Mouse (Mus musculus) MEL (cell line): ENCODE results near the gene Neurl2. TPM values are rescaled to one million over a fixed set of nuclear protein-coding genes. Genes with fewer than 3 reads are reported as not detected.

Experiments
- DNase-seq: peaks from one replicate; pipeline ENCODE4 v3.0.0; 2011; ENCODE audit warnings: low read depth, low spot score
- H3K27ac ChIP-seq: 2 replicates; pipeline ENCODE4 v1.5.1; 2012; ENCODE audit warnings: low read depth, mild to moderate bottlenecking, control low read depth, low read length, moderate library complexity; ENCODE audit not compliant: control insufficient read depth
- H3K27me3 ChIP-seq, 2 experiments: fragments of 150-350 bp in 1 of 2; sonication (generic) in 1 of 2; 2 replicates each; pipeline ENCODE4 v1.6.1; 2012; ENCODE audit warnings: low read length in 2 of 2, mild to moderate bottlenecking in 2 of 2, improper control_type of control experiment in 1 of 2, moderate library complexity in 1 of 2; ENCODE audit not compliant: insufficient read depth in 2 of 2, control insufficient read depth in 1 of 2
- H3K36me3 ChIP-seq, 2 experiments: 2 replicates each; pipeline ENCODE4 v1.6.1; 2012 to 2014; ENCODE audit warnings: low read length in 2 of 2, improper control_type of control experiment in 1 of 2, inconsistent platforms in 1 of 2, mild to moderate bottlenecking in 1 of 2; ENCODE audit not compliant: insufficient read depth in 2 of 2, control insufficient read depth in 1 of 2
- H3K4me1 ChIP-seq, 2 experiments: fragments of 150-350 bp in 1 of 2; sonication (generic) in 1 of 2; 2 replicates each; pipeline ENCODE4 v1.6.1; 2012; ENCODE audit warnings: low read length in 2 of 2, improper control_type of control experiment in 1 of 2, mild to moderate bottlenecking in 1 of 2; ENCODE audit not compliant: insufficient read depth in 2 of 2, control insufficient read depth in 1 of 2
- H3K4me3 ChIP-seq, 2 experiments: fragments of 150-350 bp in 1 of 2; sonication (generic) in 1 of 2; 2 replicates each; pipeline ENCODE4 v1.5.1; 2012; ENCODE audit warnings: low read depth in 2 of 2, low read length in 2 of 2, mild to moderate bottlenecking in 2 of 2, moderate library complexity in 2 of 2, control low read depth in 1 of 2, improper control_type of control experiment in 1 of 2; ENCODE audit not compliant: control insufficient read depth in 1 of 2, insufficient read depth in 1 of 2
- H3K79me2 ChIP-seq: 2 replicates; pipeline ENCODE4 v1.6.1; 2012; ENCODE audit warnings: mild to moderate bottlenecking, low read length, moderate library complexity; ENCODE audit not compliant: control insufficient read depth, poor library complexity, insufficient read depth
- H3K9ac ChIP-seq: 2 replicates; pipeline ENCODE4 v1.6.1; 2012; ENCODE audit warnings: low read depth, mild to moderate bottlenecking, control low read depth, low read length, moderate library complexity; ENCODE audit not compliant: control insufficient read depth, poor library complexity, severe bottlenecking
- H3K9me3 ChIP-seq: fragments of 150-350 bp; sonication (generic); replicated peaks from 2 replicates; pipeline ENCODE4 v1.6.1; 2012; ENCODE audit warnings: mild to moderate bottlenecking, low read length, improper control_type of control experiment, moderate library complexity; ENCODE audit not compliant: insufficient read depth
- BHLHE40 ChIP-seq: IDR thresholded peaks from 2 replicates; pipeline ENCODE4 v1.6.1; 2012; ENCODE audit warnings: low read depth, mild to moderate bottlenecking, inconsistent platforms, low read length, improper control_type of control experiment, borderline replicate concordance
- CHD1 ChIP-seq: IDR thresholded peaks from 2 replicates; pipeline ENCODE4 v1.6.1; 2012; ENCODE audit warnings: low read depth, mild to moderate bottlenecking, inconsistent platforms, low read length, improper control_type of control experiment
- CHD2 ChIP-seq: IDR thresholded peaks from 2 replicates; pipeline ENCODE4 v1.6.1; 2011; ENCODE audit warnings: low read length, improper control_type of control experiment
- CTCF ChIP-seq, 3 experiments: IDR thresholded peaks in 2 of 3; conservative IDR thresholded peaks in 1 of 3; 2 replicates each; pipeline ENCODE4 v1.5.1; 2011 to 2012; ENCODE audit warnings: low read length in 3 of 3, low read depth in 2 of 3, mild to moderate bottlenecking in 2 of 3, improper control_type of control experiment in 1 of 3, inconsistent platforms in 1 of 3, mixed read lengths in 1 of 3, moderate library complexity in 1 of 3; ENCODE audit not compliant: control insufficient read depth in 1 of 3, insufficient read depth in 1 of 3, poor library complexity in 1 of 3, severe bottlenecking in 1 of 3
- E2F4 ChIP-seq: IDR thresholded peaks from 2 replicates; pipeline ENCODE4 v1.6.1; 2011; ENCODE audit warnings: low read depth, low read length, improper control_type of control experiment, borderline replicate concordance
- ELF1 ChIP-seq: IDR thresholded peaks from 2 replicates; pipeline ENCODE4 v1.6.1; 2014; ENCODE audit warnings: low read depth, mild to moderate bottlenecking, inconsistent platforms, low read length, improper control_type of control experiment, moderate library complexity
- EP300 ChIP-seq, 2 experiments: IDR thresholded peaks; 2 replicates each; pipeline ENCODE4 v1.6.1; 2011; ENCODE audit warnings: improper control_type of control experiment in 2 of 2, low read length in 2 of 2, low read depth in 1 of 2, mild to moderate bottlenecking in 1 of 2
- ETS1 ChIP-seq: IDR thresholded peaks from 2 replicates; pipeline ENCODE4 v1.6.1; 2012; ENCODE audit warnings: low read depth, mild to moderate bottlenecking, inconsistent platforms, low read length, improper control_type of control experiment, moderate library complexity
- GABPA ChIP-seq: IDR thresholded peaks from 2 replicates; pipeline ENCODE4 v1.6.1; 2012; ENCODE audit warnings: low read depth, mild to moderate bottlenecking, inconsistent platforms, low read length, improper control_type of control experiment, moderate library complexity
- GATA1 ChIP-seq: IDR thresholded peaks from 2 replicates; pipeline ENCODE4 v1.6.1; 2011; ENCODE audit warnings: low read depth, low read length, improper control_type of control experiment
- HCFC1 ChIP-seq: IDR thresholded peaks from 2 replicates; pipeline ENCODE4 v1.6.1; 2012; ENCODE audit warnings: low read depth, mild to moderate bottlenecking, inconsistent platforms, low read length, improper control_type of control experiment, moderate library complexity
- JUND ChIP-seq: IDR thresholded peaks from 2 replicates; pipeline ENCODE4 v1.6.1; 2011; ENCODE audit warnings: low read depth, mild to moderate bottlenecking, improper control_type of control experiment, low read length
- MAFK ChIP-seq: IDR thresholded peaks from 2 replicates; pipeline ENCODE4 v1.6.1; 2011; ENCODE audit warnings: low read depth, mild to moderate bottlenecking, low read length, improper control_type of control experiment, borderline replicate concordance
- MAX ChIP-seq: IDR thresholded peaks from 2 replicates; pipeline ENCODE4 v1.6.1; 2011; ENCODE audit warnings: low read length, improper control_type of control experiment
- MYC ChIP-seq: IDR thresholded peaks from 2 replicates; pipeline ENCODE4 v1.6.1; 2011; ENCODE audit warnings: low read depth, mild to moderate bottlenecking, low read length, improper control_type of control experiment, moderate library complexity
- NELFE ChIP-seq: IDR thresholded peaks from 2 replicates; pipeline ENCODE4 v1.6.1; 2011; ENCODE audit warnings: low read depth, low read length, improper control_type of control experiment
- POLR2AphosphoS5 ChIP-seq: IDR thresholded peaks from 2 replicates; pipeline ENCODE4 v1.6.1; 2012; ENCODE audit warnings: low read depth, borderline replicate concordance, mild to moderate bottlenecking, inconsistent platforms, low read length, moderate library complexity, mixed read lengths
- RAD21 ChIP-seq: IDR thresholded peaks from 2 replicates; pipeline ENCODE4 v1.6.1; 2011; ENCODE audit warnings: mild to moderate bottlenecking, low read depth, low read length, improper control_type of control experiment
- SIN3A ChIP-seq: IDR thresholded peaks from 2 replicates; pipeline ENCODE4 v1.6.1; 2012; ENCODE audit warnings: low read length, improper control_type of control experiment, inconsistent platforms
- SMC3 ChIP-seq: IDR thresholded peaks from 2 replicates; pipeline ENCODE4 v1.6.1; 2011; ENCODE audit warnings: low read depth, low read length, improper control_type of control experiment
- TAL1 ChIP-seq: IDR thresholded peaks from 2 replicates; pipeline ENCODE4 v1.6.1; 2012; ENCODE audit warnings: mild to moderate bottlenecking, inconsistent platforms, low read length, moderate library complexity, mixed read lengths
- TCF12 ChIP-seq: IDR thresholded peaks from 2 replicates; pipeline ENCODE4 v1.6.1; 2014; ENCODE audit warnings: low read depth, mild to moderate bottlenecking, inconsistent platforms, low read length, improper control_type of control experiment, moderate library complexity
- UBTF ChIP-seq: IDR thresholded peaks from 2 replicates; pipeline ENCODE4 v1.6.1; 2012; ENCODE audit warnings: low read depth, mild to moderate bottlenecking, inconsistent platforms, low read length, improper control_type of control experiment, moderate library complexity, borderline replicate concordance; ENCODE audit not compliant: insufficient read depth
- USF1 ChIP-seq: IDR thresholded peaks from 2 replicates; pipeline ENCODE4 v1.6.1; 2014; ENCODE audit warnings: low read depth, mild to moderate bottlenecking, inconsistent platforms, low read length, improper control_type of control experiment, moderate library complexity
- USF2 ChIP-seq, 2 experiments: IDR thresholded peaks; 2 replicates each; pipeline ENCODE4 v1.6.1; 2011 to 2012; ENCODE audit warnings: improper control_type of control experiment in 2 of 2, low read length in 2 of 2, borderline replicate concordance in 1 of 2, inconsistent platforms in 1 of 2, low read depth in 1 of 2, mild to moderate bottlenecking in 1 of 2; ENCODE audit not compliant: insufficient read depth in 1 of 2
- ZKSCAN1 ChIP-seq: IDR thresholded peaks from 2 replicates; pipeline ENCODE4 v1.6.1; 2012; ENCODE audit warnings: low read depth, mild to moderate bottlenecking, inconsistent platforms, low read length, improper control_type of control experiment, moderate library complexity
- ZMIZ1 ChIP-seq: IDR thresholded peaks from 2 replicates; pipeline ENCODE4 v1.6.1; 2012; ENCODE audit warnings: low read depth, mild to moderate bottlenecking, inconsistent platforms, low read length, improper control_type of control experiment, moderate library complexity
- ZNF384 ChIP-seq: IDR thresholded peaks from 2 replicates; pipeline ENCODE4 v1.6.1; 2012; ENCODE audit warnings: low read depth, mild to moderate bottlenecking, inconsistent platforms, low read length, improper control_type of control experiment
- polyA plus RNA-seq, 2 experiments: library from polyadenylated mRNA; stranded (reverse) in 1 of 2; unstranded in 1 of 2; fragments of >175 nt in 1 of 2; fragments of >200 nt in 1 of 2; gene quantifications; 2 replicates each; pipeline versions ENCODE4 v1.2.1 to v1.2.4; 2012; ENCODE audit warnings: low replicate concordance in 2 of 2, low read depth in 1 of 2; ENCODE audit not compliant: insufficient read length in 2 of 2, insufficient read depth in 1 of 2, missing spikeins in 1 of 2
- total RNA-seq: library from RNA; depleted of rRNA; stranded (reverse); fragments of 300-350 nt; gene quantifications from 2 replicates; pipeline ENCODE4 v1.2.3, GENCODE M21; 2012

Neurl2 gene
- total and polyA plus RNA-seq, 3 experiments: 1.6 to 2.6 TPM; not detected in 1

GRCm38 (mm10) chr2:164867566-164867965 is 34.3 kb upstream of the Neurl2 start:
- peak; percentile 80 for DNase-seq
- Histone ChIP-seq H3K27me3 (no peaks in the 10 kb centered on the region), H3K79me2 (no peaks in the 10 kb centered on the region), H3K9ac (0 out of 2 replicates have a peak overlapping the region, but pooled peaks have one; percentile 61), H3K36me3 (peaks cover 0 to 13% of the 10 kb centered on the region in 2 experiments; a peak in 2 of 4 replicates), H3K27ac (peak overlapping the region; percentile 92), H3K4me1 (peaks cover 26 to 33% of the 10 kb centered on the region in 2 experiments), H3K9me3 (no peaks in the 10 kb centered on the region), H3K4me3 (no peak overlapping the region)
- no peak for TF ChIP-seq NELFE
- no peak for TF ChIP-seq MYC
- no peak for TF ChIP-seq UBTF
- TF ChIP-seq EP300 (IDR thresholded peaks at IDR 0.05; ENCODE audit: low read depth in 1 of 2, low read length in 2 of 2): no peak
- no peak for TF ChIP-seq USF1
- no peak for TF ChIP-seq ZKSCAN1
- TF ChIP-seq RAD21: peak; percentile 31
- no peak for TF ChIP-seq JUND
- no peak for TF ChIP-seq BHLHE40
- no peak for TF ChIP-seq MAX
- TF ChIP-seq CTCF (IDR thresholded peaks at IDR 0.05 in 2 of 3, conservative IDR thresholded peaks at IDR 0.05 in 1 of 3; ENCODE audit: control insufficient read depth in 1 of 3, insufficient read depth in 1 of 3, low read depth in 2 of 3, low read length in 3 of 3, poor library complexity in 1 of 3, severe bottlenecking in 1 of 3): peak; percentile 64 to 87 (median 84)
- TF ChIP-seq CHD2: no peak
- TF ChIP-seq POLR2AphosphoS5: no peak
- TF ChIP-seq TCF12: 0 out of 2 replicates have a peak, but pooled peaks have one; percentile 3

- Histone ChIP-seq H3K9ac (peak overlapping the region; percentile 61), H3K79me2 (no peaks in the 10 kb centered on the region), H3K27ac (peak overlapping the region; percentile 92), H3K9me3 (no peaks in the 10 kb centered on the region), H3K27me3 (no peaks in the 10 kb centered on the region), H3K4me1 (peaks cover 24 to 31% of the 10 kb centered on the region in 2 experiments), H3K4me3 (peak overlapping the region; percentile 19 to 22), H3K36me3 (peaks cover 0 to 15% of the 10 kb centered on the region in 2 experiments; a peak in 2 of 4 replicates)
- peak; percentile 86 for DNase-seq
- TF ChIP-seq POLR2AphosphoS5 (no peak), ZMIZ1 (0 out of 2 replicates have a peak, but pooled peaks have one; percentile 16), ZKSCAN1 (peak; percentile 51; the same call in 1 of the 2 replicates), TAL1 (no peak), SMC3 (no peak), CHD2 (no peak), EP300 (IDR thresholded peaks at IDR 0.05; ENCODE audit: low read depth in 1 of 2, low read length in 2 of 2) (peak; percentile 18 to 35; a peak in 2 of 4 replicates), MAFK (no peak), ETS1 (peak; percentile 52; the same call in 1 of the 2 replicates), CHD1 (no peak), TCF12 (peak; percentile 6; the same call in 1 of the 2 replicates), JUND (no peak), E2F4 (no peak), NELFE (no peak), HCFC1 (peak; percentile 28; the same call in 1 of the 2 replicates), GABPA (no peak), GATA1 (no peak), ZNF384 (peak; percentile 92), USF2 (IDR thresholded peaks at IDR 0.05; ENCODE audit: borderline replicate concordance in 1 of 2, insufficient read depth in 1 of 2, low read depth in 1 of 2, low read length in 2 of 2) (no peak), SIN3A (peak; percentile 40), ELF1 (no peak)
Measured at GRCm38 (mm10) chr2:164866741-164867551, 33.7 kb upstream of the Neurl2 start.
